Mouse (Mus musculus): Measurements from ENCODE around the gene Pwwp2b. TPM values are rescaled to one million over a fixed set of nuclear protein-coding genes. Genes with fewer than 3 reads are reported as not detected.

Pwwp2b gene
- total and polyA plus RNA-seq, 3 experiments: 1.9 to 4.3 TPM; not detected in 1

DNA sequence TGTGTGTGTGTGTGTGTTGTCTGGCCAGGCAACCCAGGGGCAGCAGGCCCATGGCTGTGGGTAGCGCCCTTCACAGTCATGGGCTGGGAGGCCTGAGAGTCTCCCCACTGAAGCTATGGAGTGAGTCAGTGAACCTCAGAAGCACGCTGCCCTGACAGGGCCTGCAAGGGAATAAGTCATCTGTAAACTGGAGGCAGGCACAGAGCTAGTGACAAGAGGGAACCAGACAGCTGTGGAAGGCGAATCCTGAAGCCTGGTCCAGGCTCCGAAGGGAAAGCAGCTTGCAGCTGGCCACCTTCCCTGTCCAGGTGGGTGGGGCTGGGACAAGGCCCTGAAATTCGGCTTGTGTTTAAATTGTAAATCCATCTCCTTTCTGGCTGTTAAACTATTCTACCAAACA, 2.2 kb upstream of the Pwwp2b start:
- Histone ChIP-seq H3K27me3 (ENCODE audit: control insufficient read depth in 1 of 2, insufficient read depth in 2 of 2, low read length in 2 of 2) (no peaks in the 10 kb centered on the region; a peak in 2 of 4 replicates), H3K9me3 (replicated peaks; ENCODE audit: insufficient read depth, low read length) (no peaks in the 10 kb centered on the region), H3K4me3 (ENCODE audit: control insufficient read depth in 1 of 2, insufficient read depth in 1 of 2, low read depth in 2 of 2, low read length in 2 of 2) (no peak overlapping the region), H3K79me2 (ENCODE audit: control insufficient read depth, insufficient read depth, low read length, poor library complexity) (peaks cover 7% of the 10 kb centered on the region; the same call in 1 of the 2 replicates), H3K27ac (ENCODE audit: control insufficient read depth, low read depth, low read length) (no peak overlapping the region), H3K9ac (ENCODE audit: control insufficient read depth, low read depth, low read length, poor library complexity, severe bottlenecking) (no peak overlapping the region), H3K4me1 (ENCODE audit: control insufficient read depth in 1 of 2, insufficient read depth in 2 of 2, low read length in 2 of 2) (peaks cover 4 to 12% of the 10 kb centered on the region in 2 experiments; a peak in 3 of 4 replicates), H3K36me3 (ENCODE audit: control insufficient read depth in 1 of 2, insufficient read depth in 2 of 2, low read length in 2 of 2) (0 out of 4 replicates have a peak, but pooled peaks cover 0 to 3% of the 10 kb centered on the region in 2 experiments)
- DNase-seq (ENCODE audit: low read depth, low spot score): no peak
- TF ChIP-seq KAT2A (conservative IDR thresholded peaks at IDR 0.05; ENCODE audit: low read depth, low read length): no peak
- TF ChIP-seq HCFC1 (IDR thresholded peaks at IDR 0.05; ENCODE audit: low read depth, low read length): no peak
- no peak for TF ChIP-seq JUND (IDR thresholded peaks at IDR 0.05; ENCODE audit: low read depth, low read length)
- TF ChIP-seq EP300 (IDR thresholded peaks at IDR 0.05; ENCODE audit: low read depth in 1 of 2, low read length in 2 of 2): no peak
- no peak for TF ChIP-seq MAZ (IDR thresholded peaks at IDR 0.05; ENCODE audit: low read depth, low read length)
- TF ChIP-seq GATA1 (IDR thresholded peaks at IDR 0.05; ENCODE audit: low read depth, low read length): no peak
- TF ChIP-seq NELFE (IDR thresholded peaks at IDR 0.05; ENCODE audit: low read depth, low read length): no peak
- no peak for TF ChIP-seq ZNF384 (IDR thresholded peaks at IDR 0.05; ENCODE audit: low read depth, low read length)
- no peak for TF ChIP-seq CTCF (IDR thresholded peaks at IDR 0.05 in 2 of 3, conservative IDR thresholded peaks at IDR 0.05 in 1 of 3; ENCODE audit: control insufficient read depth in 1 of 3, insufficient read depth in 1 of 3, low read depth in 2 of 3, low read length in 3 of 3, poor library complexity in 1 of 3, severe bottlenecking in 1 of 3)
- no peak for TF ChIP-seq ZKSCAN1 (IDR thresholded peaks at IDR 0.05; ENCODE audit: low read depth, low read length)
- TF ChIP-seq SIN3A (IDR thresholded peaks at IDR 0.05; ENCODE audit: low read length): no peak
- TF ChIP-seq TCF12 (IDR thresholded peaks at IDR 0.05; ENCODE audit: low read depth, low read length): no peak
- TF ChIP-seq POLR2AphosphoS2 (IDR thresholded peaks at IDR 0.05; ENCODE audit: low read length): no peak
- TF ChIP-seq USF1 (IDR thresholded peaks at IDR 0.05; ENCODE audit: low read depth, low read length): no peak
- TF ChIP-seq SMC3 (IDR thresholded peaks at IDR 0.05; ENCODE audit: low read depth, low read length): no peak
- no peak for TF ChIP-seq NRF1 (IDR thresholded peaks at IDR 0.05; ENCODE audit: insufficient read depth, low read depth, low read length, poor library complexity, severe bottlenecking)

DNA sequence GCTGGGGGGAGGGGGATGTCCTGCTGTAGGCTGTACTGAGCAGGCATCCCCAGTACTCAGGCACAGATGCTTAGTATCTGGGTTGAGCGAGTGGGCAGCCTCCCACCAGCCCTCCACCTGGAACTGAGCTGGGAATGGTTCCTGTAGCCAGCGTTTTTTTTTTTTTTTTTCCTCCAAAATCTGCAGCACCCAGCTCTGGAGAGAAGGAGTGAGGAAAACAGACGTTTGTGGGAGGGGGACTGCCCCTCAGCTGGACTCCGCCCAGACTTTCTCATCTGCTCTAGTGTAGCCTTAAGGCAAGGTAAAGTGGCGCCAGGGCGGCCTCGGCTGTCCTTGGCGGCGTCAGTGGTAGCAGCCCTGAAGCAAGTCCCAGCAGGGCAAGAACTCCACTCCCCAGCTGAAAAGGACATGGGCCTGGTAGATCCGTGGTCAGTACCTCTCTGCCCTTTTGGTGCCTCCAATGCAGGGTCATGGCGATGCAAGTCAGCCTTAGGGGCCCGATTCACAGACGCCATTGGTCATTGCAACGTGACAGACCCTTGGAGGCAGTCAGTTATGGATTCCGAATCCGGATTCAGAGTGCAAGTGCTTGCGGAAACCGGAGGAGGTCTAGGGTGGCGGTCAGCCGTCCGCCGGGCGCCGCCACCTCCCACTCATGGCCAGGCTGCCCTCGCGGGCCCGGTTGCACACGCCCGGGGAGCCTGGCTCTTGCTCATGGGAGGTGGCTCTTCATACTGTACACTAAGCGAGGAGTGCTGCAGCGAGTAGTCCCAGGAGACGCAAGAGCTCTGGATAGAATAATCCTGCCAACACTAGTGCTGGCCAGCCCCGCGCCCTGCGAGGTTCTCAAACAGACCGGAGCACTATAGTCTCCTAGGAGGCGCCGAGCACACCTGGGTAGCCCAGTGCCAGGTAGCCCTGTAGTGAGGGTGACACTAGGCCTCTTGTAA, 1.1 kb upstream of the Pwwp2b start:
- H3K27me3 ChIP-seq (ENCODE audit: control insufficient read depth in 1 of 2, insufficient read depth in 2 of 2, low read length in 2 of 2): no peaks in the 10 kb centered on the region; a peak in 1 of 4 replicates
- TF ChIP-seq CHD2 (IDR thresholded peaks at IDR 0.05; ENCODE audit: low read length): no peak
- no peaks in the 10 kb centered on the region for H3K9me3 ChIP-seq (replicated peaks; ENCODE audit: insufficient read depth, low read length)
- H3K4me1 ChIP-seq (ENCODE audit: control insufficient read depth in 1 of 2, insufficient read depth in 2 of 2, low read length in 2 of 2): peaks cover 4 to 12% of the 10 kb centered on the region in 2 experiments; a peak in 3 of 4 replicates
- H3K9ac ChIP-seq (ENCODE audit: control insufficient read depth, low read depth, low read length, poor library complexity, severe bottlenecking): peak overlapping the region; percentile 97
- H3K27ac ChIP-seq (ENCODE audit: control insufficient read depth, low read depth, low read length): no peak overlapping the region
- 0 out of 4 replicates have a peak, but pooled peaks cover 0 to 3% of the 10 kb centered on the region in 2 experiments for H3K36me3 ChIP-seq (ENCODE audit: control insufficient read depth in 1 of 2, insufficient read depth in 2 of 2, low read length in 2 of 2)
- H3K4me3 ChIP-seq (ENCODE audit: control insufficient read depth in 1 of 2, insufficient read depth in 1 of 2, low read depth in 2 of 2, low read length in 2 of 2): peak overlapping the region; percentile 91 to 95; a peak in 2 of 4 replicates
- H3K79me2 ChIP-seq (ENCODE audit: control insufficient read depth, insufficient read depth, low read length, poor library complexity): peaks cover 7% of the 10 kb centered on the region; the same call in 1 of the 2 replicates
- DNase-seq (ENCODE audit: low read depth, low spot score): no peak

Measured in MEL (cell line).